Mouse (Mus musculus) embryonic facial prominence, embryonic 12.5 days (tissue): ENCODE data around the gene Reck. TPM values are rescaled to one million over a fixed set of nuclear protein-coding genes. Genes with fewer than 3 reads are reported as not detected.

Source experiments
- ATAC-seq: fragments of 200-750 bp; cut with Nextera tagmentation; 2 replicates; pipeline ENCODE4 v1.8.0; 2017; ENCODE audit not compliant: insufficient number of reproducible peaks, insufficient read depth, low FRiP score, low TSS enrichment
- H3K27ac ChIP-seq: fragments of 300-500 bp; sonication (generic); 2 replicates; pipeline ENCODE4 v1.5.1; 2016; ENCODE audit warnings: mild to moderate bottlenecking
- H3K27me3 ChIP-seq: fragments of 300-500 bp; sonication (generic); 2 replicates; pipeline ENCODE4 v1.6.1; 2016; ENCODE audit warnings: mild to moderate bottlenecking, moderate library complexity
- H3K36me3 ChIP-seq: fragments of 300-500 bp; sonication (generic); 2 replicates; pipeline ENCODE4 v1.6.1; 2016; ENCODE audit warnings: mild to moderate bottlenecking
- H3K4me1 ChIP-seq: fragments of 300-500 bp; sonication (generic); 2 replicates; pipeline ENCODE4 v1.6.1; 2016
- H3K4me2 ChIP-seq: fragments of 300-500 bp; sonication (generic); replicated peaks from 2 replicates; pipeline ENCODE4 v1.6.1; 2016; ENCODE audit warnings: mild to moderate bottlenecking, moderate library complexity
- H3K4me3 ChIP-seq: fragments of 300-500 bp; sonication (generic); 2 replicates; pipeline ENCODE4 v1.5.1; 2016; ENCODE audit warnings: mild to moderate bottlenecking
- H3K9ac ChIP-seq: fragments of 300-500 bp; sonication (generic); 2 replicates; pipeline ENCODE4 v1.6.1; 2016; ENCODE audit warnings: mild to moderate bottlenecking, moderate library complexity
- H3K9me3 ChIP-seq: fragments of 300-500 bp; sonication (generic); 2 replicates; pipeline ENCODE4 v1.6.1; 2016; ENCODE audit warnings: mild to moderate bottlenecking, moderate library complexity
- WGBS: fragments of 180-500 bp; shearing (Covaris S2); methylation state at CpG from one replicate; pipeline ENCODE4 v1.1.7; 2016; 5-methylcytosine and 5-hydroxymethylcytosine counted together
- polyA plus RNA-seq: library from polyadenylated mRNA; unstranded; fragments of >200 nt; fragmentation: Nextera tagmentation; extraction: Ambion mirVana; gene quantifications from 2 replicates; pipeline ENCODE4 v1.2.1, GENCODE M21; 2016

Reck gene
- polyA plus RNA-seq, 1 experiment from 2014 or later, result 33.9 TPM

DNA sequence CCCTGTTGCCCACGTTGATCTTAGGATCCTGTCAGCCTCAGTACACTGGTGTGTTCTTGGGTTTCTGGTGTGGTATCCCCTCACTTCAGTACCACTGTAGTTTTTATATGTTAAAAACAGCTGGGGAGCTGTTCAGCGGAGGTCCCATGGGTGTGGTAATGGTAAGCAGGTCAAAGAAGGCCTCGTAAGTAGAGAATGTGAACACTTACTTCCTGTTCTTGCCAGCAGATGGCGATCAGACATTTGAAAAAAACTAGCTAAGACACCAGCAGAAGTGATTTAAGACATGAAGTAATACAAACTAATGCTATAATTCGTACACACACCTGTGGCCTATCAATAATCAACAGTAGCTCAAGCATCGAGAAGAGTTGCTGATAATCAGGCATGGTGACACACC is 31.1 kb downstream of the Reck start:
- 27% methylated on average over 6 of the region's 6 CpGs for WGBS
- ATAC-seq, result no peak
- Histone ChIP-seq H3K9ac (no peak overlapping the region; the same call in 1 of the 2 replicates), H3K4me1 (peaks cover 4% of the 10 kb centered on the region; the same call in 1 of the 2 replicates), H3K27ac (no peak overlapping the region), H3K4me3 (no peak overlapping the region), H3K9me3 (no peaks in the 10 kb centered on the region), H3K4me2 (no peak overlapping the region), H3K36me3 (0 out of 2 replicates have a peak, but pooled peaks cover 16% of the 10 kb centered on the region), H3K27me3 (no peaks in the 10 kb centered on the region)

- Histone ChIP-seq H3K4me1 (no peaks in the 10 kb centered on the region), H3K4me3 (no peak overlapping the region), H3K9ac (no peak overlapping the region), H3K36me3 (peaks cover 50% of the 10 kb centered on the region), H3K4me2 (no peak overlapping the region), H3K9me3 (no peaks in the 10 kb centered on the region), H3K27ac (no peak overlapping the region), H3K27me3 (no peaks in the 10 kb centered on the region)
- ATAC-seq, result no peak
- WGBS, result 93% methylated on average over 5 of the region's 5 CpGs
These were observed 42.9 kb downstream of the Reck start for GRCm38 (mm10) chr4:43918221-43918620.

DNA sequence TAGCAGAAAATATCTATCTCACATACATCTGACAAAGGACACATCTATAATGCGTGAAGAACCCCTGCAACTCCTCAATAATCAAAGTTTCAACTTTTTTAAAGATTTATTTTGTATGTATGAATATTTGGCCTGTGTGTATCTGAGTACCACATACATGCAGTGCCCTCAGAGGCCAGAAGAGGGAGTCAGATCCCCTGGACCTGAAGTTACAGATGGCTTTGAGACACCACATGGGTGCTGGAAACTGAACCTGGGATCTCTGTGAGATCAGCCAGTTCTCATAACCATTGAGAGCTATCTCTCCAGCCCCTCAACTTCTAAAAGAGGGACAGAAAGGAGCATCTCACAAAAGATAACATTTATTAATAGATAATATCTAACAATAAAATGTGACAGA is 45.3 kb downstream of the Reck start:
- H3K36me3 ChIP-seq, result peaks cover 59% of the 10 kb centered on the region
- no peak for ATAC-seq
- no peak overlapping the region for H3K27ac ChIP-seq
- no peaks in the 10 kb centered on the region for H3K4me1 ChIP-seq
- H3K9ac ChIP-seq, result no peak overlapping the region
- H3K27me3 ChIP-seq, result no peaks in the 10 kb centered on the region
- no peak overlapping the region for H3K4me2 ChIP-seq
- no peaks in the 10 kb centered on the region for H3K9me3 ChIP-seq
- WGBS, result 90% methylated on average over 1 of the region's 1 CpGs
- H3K4me3 ChIP-seq, result no peak overlapping the region

GRCm38 (mm10) chr4:43925125-43925524 is 49.8 kb downstream of the Reck start:
- no peaks in the 10 kb centered on the region for H3K27me3 ChIP-seq
- H3K4me3 ChIP-seq, result no peak overlapping the region
- H3K9me3 ChIP-seq, result no peaks in the 10 kb centered on the region
- no peaks in the 10 kb centered on the region for H3K4me1 ChIP-seq
- H3K4me2 ChIP-seq, result no peak overlapping the region
- H3K27ac ChIP-seq, result no peak overlapping the region
- H3K36me3 ChIP-seq, result peaks cover 77% of the 10 kb centered on the region
- no peak for ATAC-seq
- H3K9ac ChIP-seq, result no peak overlapping the region
- 84% methylated on average over 6 of the region's 6 CpGs for WGBS

DNA sequence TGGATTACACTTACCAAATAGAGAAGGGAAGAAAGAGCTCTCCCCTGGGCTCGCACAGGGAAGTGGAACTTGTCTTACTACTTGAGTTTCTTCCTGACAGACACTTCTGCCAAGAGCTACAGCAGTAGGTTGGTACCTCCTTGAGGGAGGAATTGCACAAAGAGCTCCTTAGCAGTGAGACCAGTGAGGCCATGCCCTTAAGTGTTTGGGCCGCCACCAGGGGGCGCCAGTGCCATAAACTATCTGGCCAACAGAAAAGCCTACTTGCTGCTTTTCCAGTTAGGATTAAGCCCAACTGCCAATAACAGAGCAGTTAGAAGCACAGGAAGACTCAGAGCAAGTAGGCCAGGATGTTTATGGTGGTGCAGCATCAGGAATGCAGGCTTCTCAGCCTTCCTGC is 50.4 kb downstream of the Reck start:
- Histone ChIP-seq H3K27me3 (no peaks in the 10 kb centered on the region), H3K36me3 (peaks cover 78% of the 10 kb centered on the region), H3K4me2 (no peak overlapping the region), H3K4me3 (no peak overlapping the region), H3K9me3 (no peaks in the 10 kb centered on the region), H3K4me1 (no peaks in the 10 kb centered on the region), H3K27ac (no peak overlapping the region), H3K9ac (no peak overlapping the region)
- 15% methylated on average over 3 of the region's 3 CpGs for WGBS
- ATAC-seq, result no peak

GRCm38 (mm10) chr4:43927826-43928225 is 52.5 kb downstream of the Reck start:
- Histone ChIP-seq H3K27ac (no peak overlapping the region), H3K4me1 (no peaks in the 10 kb centered on the region), H3K4me2 (no peak overlapping the region), H3K9ac (no peak overlapping the region), H3K36me3 (peaks cover 92% of the 10 kb centered on the region), H3K27me3 (no peaks in the 10 kb centered on the region), H3K9me3 (no peaks in the 10 kb centered on the region), H3K4me3 (no peak overlapping the region)
- WGBS, result 89% methylated on average over 3 of the region's 3 CpGs
- no peak for ATAC-seq

- WGBS, result 88% methylated on average over 4 of the region's 4 CpGs
- Histone ChIP-seq H3K27ac (no peak overlapping the region), H3K9ac (no peak overlapping the region), H3K4me2 (no peak overlapping the region), H3K36me3 (peaks cover 72% of the 10 kb centered on the region), H3K9me3 (no peaks in the 10 kb centered on the region), H3K4me3 (no peak overlapping the region), H3K4me1 (no peaks in the 10 kb centered on the region), H3K27me3 (no peaks in the 10 kb centered on the region)
- ATAC-seq, result no peak
These were observed 56.5 kb downstream of the Reck start for GRCm38 (mm10) chr4:43931877-43932276.

DNA sequence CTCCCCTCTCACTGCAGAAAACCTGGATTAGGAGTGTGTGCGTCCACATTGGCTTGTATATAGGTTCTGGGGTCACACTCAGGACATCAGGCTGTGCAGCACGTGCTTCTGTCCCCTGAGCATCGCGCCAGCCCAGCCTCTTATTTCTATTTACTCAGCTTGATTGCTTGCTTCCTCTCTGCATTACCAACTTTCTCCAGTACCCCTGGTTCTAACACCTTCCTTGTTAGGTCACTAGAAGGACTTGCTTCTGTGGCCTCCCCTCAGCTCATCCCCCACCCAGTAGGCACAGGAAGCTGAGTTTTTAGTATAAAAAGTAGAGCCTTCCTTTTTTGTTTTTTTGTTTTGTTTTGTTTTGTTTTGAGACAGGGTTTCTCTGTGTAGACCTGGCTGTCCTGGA is 60.9 kb downstream of the Reck start:
- no peak overlapping the region for H3K4me2 ChIP-seq
- no peaks in the 10 kb centered on the region for H3K9me3 ChIP-seq
- 68% methylated on average over 4 of the region's 4 CpGs for WGBS
- H3K4me1 ChIP-seq, result no peaks in the 10 kb centered on the region
- peaks cover 60% of the 10 kb centered on the region for H3K36me3 ChIP-seq
- no peak overlapping the region for H3K4me3 ChIP-seq
- H3K27ac ChIP-seq, result no peak overlapping the region
- ATAC-seq, result no peak
- H3K27me3 ChIP-seq, result no peaks in the 10 kb centered on the region
- H3K9ac ChIP-seq, result no peak overlapping the region

DNA sequence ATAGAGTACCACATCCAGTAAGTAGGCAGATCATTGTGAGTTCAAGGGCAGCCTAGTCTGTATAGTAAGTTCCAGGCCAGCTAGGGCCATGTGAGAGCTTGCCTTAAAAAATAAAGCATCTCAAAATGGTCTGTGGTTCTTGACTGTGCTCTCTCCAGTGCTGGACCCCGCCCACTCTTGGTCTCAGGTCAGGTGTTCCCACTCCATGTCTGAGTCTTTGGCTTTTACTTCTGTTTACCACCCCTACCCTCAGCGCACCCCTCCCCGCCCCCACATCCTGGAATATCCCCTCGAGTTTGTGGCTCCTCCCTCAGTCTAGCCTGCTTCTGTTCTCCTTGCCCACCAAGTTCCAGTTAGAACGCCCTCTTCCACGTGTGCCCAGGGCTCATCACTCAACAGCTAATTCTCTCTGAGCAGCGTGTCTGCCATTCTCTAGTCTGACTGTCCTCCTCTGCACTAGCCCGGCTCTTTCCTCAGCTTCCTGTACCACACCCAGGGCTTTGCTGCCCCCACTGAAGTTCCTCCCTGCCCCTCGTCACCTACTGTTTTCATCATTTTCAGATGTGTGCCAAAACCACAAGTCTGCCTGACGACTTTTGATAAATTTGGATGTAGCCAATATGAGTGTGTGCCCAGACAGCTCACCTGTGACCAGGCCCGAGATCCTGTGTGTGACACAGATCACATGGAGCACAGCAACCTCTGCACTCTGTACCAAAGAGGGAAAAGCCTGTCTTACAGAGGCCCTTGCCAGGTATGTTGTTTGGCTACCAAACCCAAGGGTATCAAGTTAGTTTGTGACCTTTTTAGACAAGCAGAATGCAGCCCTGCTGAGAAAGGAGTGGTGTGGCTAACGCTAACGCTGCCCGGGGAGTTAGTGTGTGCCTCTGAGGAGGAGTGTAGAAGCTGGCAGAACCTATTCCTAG is 61.7 kb downstream of the Reck start:
- Histone ChIP-seq H3K9ac (no peak overlapping the region), H3K36me3 (peaks cover 55% of the 10 kb centered on the region), H3K4me2 (no peak overlapping the region), H3K4me1 (no peaks in the 10 kb centered on the region), H3K9me3 (no peaks in the 10 kb centered on the region), H3K4me3 (no peak overlapping the region), H3K27ac (no peak overlapping the region), H3K27me3 (no peaks in the 10 kb centered on the region)
- 77% methylated on average over 14 of the region's 14 CpGs for WGBS
- no peak for ATAC-seq

DNA sequence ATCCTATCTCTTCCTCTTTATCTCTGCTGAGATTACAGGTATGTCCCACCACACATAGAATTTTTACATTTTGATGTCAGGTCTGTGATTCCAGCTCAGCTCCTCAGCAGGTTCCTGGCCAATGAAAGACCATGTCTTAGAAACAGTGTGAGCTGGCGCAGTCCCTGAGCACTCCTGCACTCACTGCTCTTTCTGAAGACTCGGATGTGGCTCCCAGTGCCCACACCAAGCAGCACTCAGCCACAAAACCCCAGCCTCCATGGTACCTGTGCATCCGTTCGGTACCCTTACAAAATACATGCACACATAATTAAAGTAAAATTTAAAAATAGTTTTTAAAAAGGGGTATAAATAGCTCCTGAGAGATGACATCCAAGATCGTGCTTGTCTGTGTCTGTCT is 66.0 kb downstream of the Reck start:
- no peak overlapping the region for H3K9ac ChIP-seq
- no peak overlapping the region for H3K27ac ChIP-seq
- H3K4me3 ChIP-seq, result no peak overlapping the region
- no peak for ATAC-seq
- no peaks in the 10 kb centered on the region for H3K4me1 ChIP-seq
- WGBS, result 89% methylated on average over 5 of the region's 5 CpGs
- no peaks in the 10 kb centered on the region for H3K9me3 ChIP-seq
- H3K4me2 ChIP-seq, result no peak overlapping the region
- no peaks in the 10 kb centered on the region for H3K27me3 ChIP-seq
- peaks cover 46% of the 10 kb centered on the region for H3K36me3 ChIP-seq

- Histone ChIP-seq H3K4me2 (no peak overlapping the region), H3K27me3 (no peaks in the 10 kb centered on the region), H3K9me3 (no peaks in the 10 kb centered on the region), H3K4me1 (no peaks in the 10 kb centered on the region), H3K36me3 (peaks cover 44% of the 10 kb centered on the region), H3K27ac (no peak overlapping the region), H3K4me3 (no peak overlapping the region), H3K9ac (no peak overlapping the region)
- WGBS, result 85% methylated on average over 8 of the region's 8 CpGs
- no peak for ATAC-seq
These were observed 67.1 kb downstream of the Reck start for GRCm38 (mm10) chr4:43942421-43942820.

- ATAC-seq, result no peak
- no peak overlapping the region for H3K4me3 ChIP-seq
- peaks cover 15% of the 10 kb centered on the region; the same call in 1 of the 2 replicates for H3K36me3 ChIP-seq
- no peak overlapping the region for H3K27ac ChIP-seq
- no peaks in the 10 kb centered on the region for H3K27me3 ChIP-seq
- no peaks in the 10 kb centered on the region for H3K4me1 ChIP-seq
- H3K9me3 ChIP-seq, result no peaks in the 10 kb centered on the region
- H3K9ac ChIP-seq, result no peak overlapping the region
- no peak overlapping the region for H3K4me2 ChIP-seq
- 98% methylated on average over 2 of the region's 2 CpGs for WGBS
These were observed 72.2 kb downstream of the Reck start for GRCm38 (mm10) chr4:43947571-43947970.
